Mouse (Mus musculus) kidney, adult 2 months (tissue): ENCODE data around the gene Dcun1d4.

Experiments used
- CTCF ChIP-seq: fragments of 200-500 bp; conservative IDR thresholded peaks from 2 replicates; pipeline ENCODE4 v1.5.1; 2011; ENCODE audit warnings: low read depth, mild to moderate bottlenecking, control low read depth, low read length, moderate library complexity, mixed read lengths; ENCODE audit not compliant: insufficient read depth, insufficient read length
- POLR2A ChIP-seq: fragments of 200-500 bp; IDR thresholded peaks from one replicate; pipeline ENCODE4 v1.6.1; 2011; ENCODE audit warnings: low read depth, low read length, control low read depth

- TF ChIP-seq CTCF, result no peak
- TF ChIP-seq POLR2A, result no peak
Observed at GRCm38 (mm10) chr5:73524300-73525000, 43.6 kb downstream of the Dcun1d4 start.
